Mouse (Mus musculus): ENCODE data around the gene Gm26620. TPM values are rescaled to one million over a fixed set of nuclear protein-coding genes. Genes with fewer than 3 reads are reported as not detected.

Gm26620 gene
- 0.45 and 1.5 TPM in 2 replicates for polyA plus RNA-seq (2014; fragmentation: Nextera tagmentation; extraction: Ambion mirVana)

- peak within 1 kb of the TSS; percentile 59 for H3K4me3 ChIP-seq (ENCODE audit: low read depth, low read length)
- H3K4me2 ChIP-seq (replicated peaks; ENCODE audit: low read depth, low read length), result peak within 1 kb of the TSS; percentile 84
- peaks cover 9% of the 10 kb centered on the region; the same call in 1 of the 2 replicates for H3K36me3 ChIP-seq (ENCODE audit: control insufficient read depth, insufficient read depth, low read length)
- H3K27me3 ChIP-seq (ENCODE audit: control insufficient read depth, insufficient read depth, low read length), result no peaks in the 10 kb centered on the region
- peaks cover 4% of the 10 kb centered on the region; the same call in 1 of the 2 replicates for H3K4me1 ChIP-seq (ENCODE audit: control insufficient read depth, insufficient read depth, low read length)
- WGBS, result under 1% methylated on average over 46 of the region's 46 CpGs
- peak within 1 kb of the TSS; percentile 21; the same call in 1 of the 2 replicates for H3K27ac ChIP-seq (ENCODE audit: low read length)
- no peaks in the 10 kb centered on the region for H3K9me3 ChIP-seq (ENCODE audit: control insufficient read depth, low read depth, low read length)
- peak; percentile 93 for ATAC-seq (ENCODE audit: insufficient number of reproducible peaks, insufficient read depth, low FRiP score, low read depth)
- peak within 1 kb of the TSS; percentile 58 for H3K9ac ChIP-seq (replicated peaks; ENCODE audit: low read depth, low read length)
These were observed at the start of gene Gm26620, which contains the start of gene Dusp12 for GRCm38 (mm10) chr1:170884978-170885561. TSS of gene Gm26620 (plus strand) at chr1:170885065. TSS of gene Dusp12 (minus strand) at chr1:170885540.

- no peak for ATAC-seq (ENCODE audit: insufficient number of reproducible peaks, insufficient read depth, low FRiP score, low read depth)
- Histone ChIP-seq H3K4me3 (ENCODE audit: low read depth, low read length) (no peak overlapping the region), H3K36me3 (ENCODE audit: control insufficient read depth, insufficient read depth, low read length) (no peaks in the 10 kb centered on the region; the same call in 1 of the 2 replicates), H3K27ac (ENCODE audit: low read length) (no peak overlapping the region), H3K4me2 (replicated peaks; ENCODE audit: low read depth, low read length) (no peak overlapping the region), H3K27me3 (ENCODE audit: control insufficient read depth, insufficient read depth, low read length) (no peaks in the 10 kb centered on the region), H3K9me3 (ENCODE audit: control insufficient read depth, low read depth, low read length) (no peaks in the 10 kb centered on the region), H3K4me1 (ENCODE audit: control insufficient read depth, insufficient read depth, low read length) (no peaks in the 10 kb centered on the region), H3K9ac (replicated peaks; ENCODE audit: low read depth, low read length) (no peak overlapping the region)
These were observed 45.2 kb upstream of the Gm26620 start for GRCm38 (mm10) chr1:170839685-170840084.

- Histone ChIP-seq H3K4me2 (replicated peaks; ENCODE audit: low read depth, low read length) (no peak overlapping the region), H3K36me3 (ENCODE audit: control insufficient read depth, insufficient read depth, low read length) (no peaks in the 10 kb centered on the region; the same call in 1 of the 2 replicates), H3K4me1 (ENCODE audit: control insufficient read depth, insufficient read depth, low read length) (no peaks in the 10 kb centered on the region), H3K27ac (ENCODE audit: low read length) (no peak overlapping the region), H3K27me3 (ENCODE audit: control insufficient read depth, insufficient read depth, low read length) (no peaks in the 10 kb centered on the region), H3K9me3 (ENCODE audit: control insufficient read depth, low read depth, low read length) (no peaks in the 10 kb centered on the region), H3K4me3 (ENCODE audit: low read depth, low read length) (no peak overlapping the region), H3K9ac (replicated peaks; ENCODE audit: low read depth, low read length) (no peak overlapping the region)
- no peak for ATAC-seq (ENCODE audit: insufficient number of reproducible peaks, insufficient read depth, low FRiP score, low read depth)
- 50% methylated on average over 8 of the region's 8 CpGs for WGBS
These were observed 40.5 kb upstream of the Gm26620 start for GRCm38 (mm10) chr1:170844380-170844779.

- Histone ChIP-seq H3K4me1 (ENCODE audit: control insufficient read depth, insufficient read depth, low read length) (no peaks in the 10 kb centered on the region), H3K4me3 (ENCODE audit: low read depth, low read length) (no peak overlapping the region), H3K9ac (replicated peaks; ENCODE audit: low read depth, low read length) (no peak overlapping the region), H3K27me3 (ENCODE audit: control insufficient read depth, insufficient read depth, low read length) (no peaks in the 10 kb centered on the region), H3K27ac (ENCODE audit: low read length) (no peak overlapping the region), H3K9me3 (ENCODE audit: control insufficient read depth, low read depth, low read length) (no peaks in the 10 kb centered on the region), H3K36me3 (ENCODE audit: control insufficient read depth, insufficient read depth, low read length) (no peaks in the 10 kb centered on the region), H3K4me2 (replicated peaks; ENCODE audit: low read depth, low read length) (no peak overlapping the region)
- no peak for ATAC-seq (ENCODE audit: insufficient number of reproducible peaks, insufficient read depth, low FRiP score, low read depth)
- 49% methylated on average over 10 of the region's 10 CpGs for WGBS
These were observed 39.2 kb upstream of the Gm26620 start for GRCm38 (mm10) chr1:170845448-170846307.

GRCm38 (mm10) chr1:170850007-170850406, 34.9 kb upstream of the Gm26620 start:
- Histone ChIP-seq H3K9ac (replicated peaks; ENCODE audit: low read depth, low read length) (no peak overlapping the region), H3K9me3 (ENCODE audit: control insufficient read depth, low read depth, low read length) (no peaks in the 10 kb centered on the region), H3K36me3 (ENCODE audit: control insufficient read depth, insufficient read depth, low read length) (no peaks in the 10 kb centered on the region), H3K4me2 (replicated peaks; ENCODE audit: low read depth, low read length) (no peak overlapping the region), H3K4me3 (ENCODE audit: low read depth, low read length) (no peak overlapping the region), H3K4me1 (ENCODE audit: control insufficient read depth, insufficient read depth, low read length) (no peaks in the 10 kb centered on the region), H3K27ac (ENCODE audit: low read length) (no peak overlapping the region), H3K27me3 (ENCODE audit: control insufficient read depth, insufficient read depth, low read length) (no peaks in the 10 kb centered on the region)
- WGBS, result 97% methylated on average over 2 of the region's 2 CpGs
- no peak for ATAC-seq (ENCODE audit: insufficient number of reproducible peaks, insufficient read depth, low FRiP score, low read depth)

GRCm38 (mm10) chr1:170850637-170851624, 33.9 kb upstream of the Gm26620 start:
- Histone ChIP-seq H3K4me3 (ENCODE audit: low read depth, low read length) (no peak overlapping the region), H3K36me3 (ENCODE audit: control insufficient read depth, insufficient read depth, low read length) (no peaks in the 10 kb centered on the region), H3K27ac (ENCODE audit: low read length) (no peak overlapping the region), H3K27me3 (ENCODE audit: control insufficient read depth, insufficient read depth, low read length) (no peaks in the 10 kb centered on the region), H3K4me1 (ENCODE audit: control insufficient read depth, insufficient read depth, low read length) (no peaks in the 10 kb centered on the region), H3K9me3 (ENCODE audit: control insufficient read depth, low read depth, low read length) (no peaks in the 10 kb centered on the region), H3K9ac (replicated peaks; ENCODE audit: low read depth, low read length) (no peak overlapping the region), H3K4me2 (replicated peaks; ENCODE audit: low read depth, low read length) (no peak overlapping the region)
- no peak for ATAC-seq (ENCODE audit: insufficient number of reproducible peaks, insufficient read depth, low FRiP score, low read depth)
- WGBS, result 87% methylated on average over 23 of the region's 23 CpGs

GRCm38 (mm10) chr1:170853604-170854003, 31.3 kb upstream of the Gm26620 start:
- H3K9me3 ChIP-seq (ENCODE audit: control insufficient read depth, low read depth, low read length), result no peaks in the 10 kb centered on the region
- 92% methylated on average over 3 of the region's 3 CpGs for WGBS
- ATAC-seq (ENCODE audit: insufficient number of reproducible peaks, insufficient read depth, low FRiP score, low read depth), result no peak
- no peaks in the 10 kb centered on the region for H3K4me1 ChIP-seq (ENCODE audit: control insufficient read depth, insufficient read depth, low read length)
- H3K27me3 ChIP-seq (ENCODE audit: control insufficient read depth, insufficient read depth, low read length), result no peaks in the 10 kb centered on the region
- no peak overlapping the region for H3K4me2 ChIP-seq (replicated peaks; ENCODE audit: low read depth, low read length)
- H3K4me3 ChIP-seq (ENCODE audit: low read depth, low read length), result no peak overlapping the region
- H3K9ac ChIP-seq (replicated peaks; ENCODE audit: low read depth, low read length), result no peak overlapping the region
- H3K36me3 ChIP-seq (ENCODE audit: control insufficient read depth, insufficient read depth, low read length), result no peaks in the 10 kb centered on the region
- no peak overlapping the region for H3K27ac ChIP-seq (ENCODE audit: low read length)

Measured in stomach, embryonic 14.5 days (tissue).